Mouse (Mus musculus): ENCODE data around the gene Apod.
"Not testable (repeated sequence)": the region's sequence is repeated elsewhere in the genome, so short reads cannot be mapped to it uniquely, and the experiment has no call there.

Apod gene

DNA sequence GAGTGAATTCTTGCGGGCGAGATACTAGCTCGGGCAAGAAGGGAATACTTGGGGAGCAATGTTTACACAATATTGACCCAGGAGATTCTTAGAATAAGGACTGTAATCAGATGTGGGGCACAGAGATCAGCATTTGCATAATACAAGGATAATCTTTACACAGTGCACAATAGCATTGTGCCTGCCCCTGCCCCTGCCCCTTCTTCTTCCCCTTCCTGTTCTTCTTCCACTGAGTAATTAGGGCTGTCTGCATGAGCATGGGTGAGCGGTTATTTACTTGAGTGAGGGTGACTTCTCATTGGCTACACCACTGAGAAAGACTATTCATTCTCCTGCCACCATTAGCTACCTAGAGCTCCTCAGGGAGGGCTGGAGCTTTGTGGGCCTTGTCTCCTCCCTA, 6.9 kb upstream of the Apod start:
- DNase-seq (ENCODE audit: low spot score): no peak

DNA sequence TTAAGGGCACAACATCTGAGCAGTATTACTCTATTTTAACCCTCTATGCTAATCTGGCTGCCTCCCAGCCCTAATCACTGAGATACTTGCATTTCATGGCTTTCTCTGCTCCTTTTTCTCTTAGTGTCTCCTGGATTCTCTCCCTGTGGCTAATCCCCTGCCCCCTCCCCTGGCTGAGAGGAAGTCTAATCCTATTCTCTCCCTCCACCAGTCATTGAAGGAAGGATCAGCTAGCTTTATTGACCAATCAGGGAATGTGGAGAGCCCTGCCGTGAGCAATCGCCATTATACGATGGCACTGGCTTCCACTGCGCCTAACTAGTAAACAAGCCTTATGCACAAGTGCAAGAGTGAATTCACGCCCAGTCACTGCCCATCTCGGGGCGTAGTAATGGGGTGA, 6.3 kb upstream of the Apod start:
- no peak for DNase-seq (ENCODE audit: low spot score)

DNA sequence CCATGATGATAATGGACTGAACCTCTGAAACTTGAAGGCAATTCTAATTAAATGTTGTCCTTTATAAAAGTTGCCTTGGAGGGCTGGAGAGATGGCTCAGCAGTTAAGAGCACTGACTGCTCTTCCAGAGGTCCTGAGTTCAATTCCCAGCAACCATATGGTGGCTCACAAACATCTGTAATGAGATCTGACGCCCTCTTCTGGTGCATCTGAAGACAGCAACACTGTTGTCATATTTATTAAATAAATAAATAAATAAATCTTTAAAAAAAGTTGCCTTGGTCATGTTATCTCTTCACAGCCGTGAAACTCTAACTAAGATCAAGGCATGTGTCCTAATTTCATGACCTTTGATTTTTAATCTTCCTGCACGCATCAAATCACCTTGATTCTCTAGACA, 5.1 kb upstream of the Apod start:
- DNase-seq (ENCODE audit: low spot score): not testable (repeated sequence)

DNA sequence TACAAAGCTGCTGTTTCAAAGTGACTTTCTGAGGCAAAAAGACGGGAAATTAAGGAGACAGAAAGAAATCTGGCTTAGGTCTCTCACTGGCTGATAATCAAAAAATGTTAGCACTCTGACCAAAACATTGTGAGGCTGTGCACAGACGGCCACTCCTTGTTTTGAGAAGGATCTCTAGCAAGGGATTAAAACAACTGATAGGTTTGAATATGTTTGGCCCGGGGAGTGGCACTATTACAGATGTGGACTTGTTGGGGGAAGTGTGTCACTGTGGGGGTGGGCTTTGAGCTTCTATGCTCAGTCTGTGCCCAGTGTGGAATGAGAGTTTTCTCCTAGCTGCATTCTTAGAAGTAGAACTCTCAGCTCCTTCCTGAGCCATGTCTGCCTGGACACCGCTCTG, 4.7 kb upstream of the Apod start:
- no peak for DNase-seq (ENCODE audit: low spot score)

DNA sequence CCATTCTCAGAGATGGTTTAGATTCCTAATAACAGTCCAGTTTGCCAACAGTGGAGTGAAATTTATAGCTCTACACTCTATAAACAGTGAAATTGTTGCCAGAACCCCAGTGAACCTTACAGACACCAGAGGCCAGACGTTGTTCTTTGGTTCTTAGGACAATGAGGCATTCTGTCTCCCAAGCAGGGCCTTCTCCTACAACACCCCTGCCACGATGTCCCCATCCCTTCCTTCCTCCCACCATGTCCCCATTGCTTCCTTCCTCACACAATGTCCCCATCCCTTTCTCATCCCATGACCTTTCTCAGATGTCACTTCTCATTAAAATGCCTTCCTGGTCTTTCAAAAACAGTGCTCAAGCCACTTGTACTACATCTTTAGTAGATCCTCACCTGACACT, 3.8 kb upstream of the Apod start:
- no peak for DNase-seq (ENCODE audit: low spot score)

DNA sequence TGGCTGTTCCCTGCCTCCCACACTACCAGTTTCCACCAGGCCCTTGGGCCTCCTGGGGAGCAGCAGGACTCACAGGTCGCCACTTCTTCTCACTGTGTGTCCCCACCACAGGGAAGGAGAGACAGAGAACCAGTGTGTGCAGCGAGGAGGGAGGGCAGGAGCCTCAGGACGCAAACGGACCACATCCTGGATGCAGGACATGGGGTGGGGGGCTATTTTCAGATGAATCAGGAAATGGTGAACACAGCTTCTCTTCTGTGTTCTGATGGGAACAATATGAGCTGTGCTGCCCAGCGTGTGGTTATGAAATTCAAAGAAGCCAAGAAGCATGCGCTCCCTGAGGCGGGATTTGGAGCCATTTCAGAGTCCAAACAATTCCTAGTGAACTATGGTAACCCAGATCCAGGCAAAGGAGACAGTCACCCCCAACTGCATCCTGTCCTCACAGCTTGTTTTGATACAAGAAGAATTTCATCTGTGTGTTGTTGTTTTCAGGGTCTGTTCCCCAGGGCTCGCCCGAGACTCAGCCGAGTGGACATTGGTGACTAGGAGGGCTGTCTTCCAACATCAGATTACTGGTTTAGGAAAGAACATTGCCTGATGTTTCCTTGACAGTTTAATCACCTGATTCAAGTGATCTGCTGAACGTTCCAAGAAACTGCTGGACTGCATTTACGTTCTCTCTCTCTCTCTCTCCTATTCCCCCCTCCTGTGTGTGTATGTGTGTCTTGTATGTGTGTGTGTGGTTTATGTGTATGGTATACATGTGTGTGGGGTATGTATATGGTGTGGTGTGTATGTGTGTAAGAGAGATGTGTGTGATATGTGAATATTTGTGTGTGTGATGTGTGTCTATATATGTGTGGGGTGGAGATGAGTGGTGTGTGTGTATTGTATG, 1.9 kb upstream of the Apod start:
- DNase-seq (ENCODE audit: low spot score): not testable (repeated sequence)

DNA sequence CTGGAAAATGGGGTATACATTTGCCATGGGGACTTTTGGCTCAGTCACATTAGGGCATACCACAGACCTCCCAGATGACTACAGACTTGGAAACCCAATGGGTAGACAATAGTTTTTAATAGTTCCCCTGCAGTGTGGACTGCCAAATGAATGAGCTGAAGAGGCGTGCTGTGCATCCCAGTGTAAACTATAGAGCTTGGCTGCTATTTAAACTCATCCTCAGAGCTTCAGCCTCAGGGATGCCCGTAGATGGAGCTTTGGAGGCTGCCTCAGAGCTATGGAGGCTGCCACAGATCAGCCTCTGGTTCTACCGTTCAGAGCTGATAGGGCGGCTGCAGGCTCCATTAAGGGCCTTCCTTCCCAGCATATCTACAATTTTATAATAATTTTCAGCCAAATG, 686 bp upstream of the Apod start:
- no peak for DNase-seq (ENCODE audit: low spot score)

DNA sequence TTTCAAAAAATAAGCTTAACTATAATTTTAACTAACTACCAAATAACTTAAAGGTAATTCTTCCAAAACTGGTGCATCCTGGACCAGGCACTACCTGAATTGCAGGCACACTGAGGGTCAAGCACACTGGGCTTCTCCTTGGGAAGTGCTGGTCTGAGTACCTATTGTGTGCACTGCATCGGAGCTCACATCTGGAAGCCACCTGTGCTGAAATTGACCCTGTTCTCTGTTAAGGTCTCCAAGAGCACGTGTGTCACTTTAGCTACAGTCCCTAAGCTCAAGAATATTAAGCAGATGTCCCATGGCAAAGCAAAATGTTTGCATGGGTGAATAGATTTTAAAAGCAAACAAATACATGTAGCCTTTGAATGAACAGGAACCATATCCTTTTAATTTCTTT, 997 bp downstream of the Apod start:
- DNase-seq (ENCODE audit: low spot score): no peak

DNA sequence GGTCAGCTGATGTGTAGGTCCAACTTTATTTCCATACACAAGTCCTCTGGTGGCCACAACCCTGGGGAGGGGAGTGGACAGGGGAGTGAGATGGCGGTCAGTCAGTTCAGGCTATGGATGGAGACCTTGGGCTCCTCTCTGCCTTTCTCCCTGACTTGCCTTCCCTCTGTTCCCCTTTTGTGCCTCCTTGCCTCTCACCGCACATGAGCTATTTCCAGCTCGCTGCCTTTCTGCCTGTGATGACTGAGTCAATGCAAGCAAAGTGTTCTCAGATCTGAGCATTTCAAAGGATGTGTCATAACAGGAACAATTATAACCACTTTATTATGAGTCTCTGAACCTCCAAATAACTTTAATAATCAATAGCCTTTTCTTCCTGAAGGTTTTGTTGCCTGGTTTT, 2.3 kb downstream of the Apod start:
- no peak for DNase-seq (ENCODE audit: low spot score)

DNA sequence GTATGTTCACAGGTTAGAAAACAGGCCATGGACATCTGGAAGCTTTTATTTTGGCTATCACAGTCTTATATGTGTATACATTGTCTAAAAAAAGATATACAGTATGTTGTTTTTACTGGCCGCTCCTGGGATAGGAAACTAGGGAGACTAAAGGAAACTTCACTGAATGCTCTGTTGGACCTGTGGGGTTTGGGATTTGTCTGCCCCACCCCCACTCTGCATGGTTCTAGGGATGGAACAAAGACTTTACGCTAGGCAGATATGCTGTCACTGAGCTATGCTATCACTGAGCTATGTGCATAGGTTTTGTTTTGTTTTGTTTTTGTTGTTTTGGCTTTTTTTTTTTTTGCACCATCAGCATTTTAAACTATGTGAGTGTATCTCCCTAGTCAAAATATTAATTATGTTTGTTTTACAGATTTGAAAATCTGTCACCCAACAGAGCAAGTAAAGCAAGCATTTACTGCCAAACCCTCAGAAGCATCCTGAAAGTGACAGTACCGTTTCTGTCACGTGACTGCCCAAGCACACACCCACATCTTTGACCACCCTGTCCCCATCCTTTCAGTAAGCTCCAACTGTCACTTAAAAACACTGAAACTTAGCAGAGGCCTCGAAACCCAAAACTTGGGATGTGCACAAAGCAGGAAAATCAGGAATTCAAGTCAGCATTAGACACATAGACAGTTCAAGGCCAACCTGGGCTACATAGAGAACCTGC, 9.2 kb downstream of the Apod start:
- DNase-seq (ENCODE audit: low spot score): no peak

DNA sequence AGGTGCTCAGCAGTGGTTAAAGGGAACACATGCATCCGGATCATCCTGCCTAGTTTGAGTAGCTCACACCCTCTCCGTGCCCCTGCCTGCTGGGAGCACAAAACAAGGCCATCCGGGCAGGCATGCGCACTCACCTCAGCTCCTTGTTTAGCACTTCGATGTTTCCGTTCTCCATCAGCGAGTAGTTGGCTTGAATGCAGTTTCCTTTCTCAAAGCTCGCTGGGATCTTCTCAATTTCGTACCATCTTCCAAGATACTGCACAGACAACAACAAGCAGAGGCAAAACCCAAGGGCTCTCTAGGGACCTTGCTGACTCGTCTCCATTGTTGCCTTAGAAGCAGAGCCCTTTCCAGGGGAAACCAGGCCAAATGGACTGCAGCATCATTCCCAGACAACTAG, 11.3 kb downstream of the Apod start:
- no peak for DNase-seq (ENCODE audit: low spot score)

DNA sequence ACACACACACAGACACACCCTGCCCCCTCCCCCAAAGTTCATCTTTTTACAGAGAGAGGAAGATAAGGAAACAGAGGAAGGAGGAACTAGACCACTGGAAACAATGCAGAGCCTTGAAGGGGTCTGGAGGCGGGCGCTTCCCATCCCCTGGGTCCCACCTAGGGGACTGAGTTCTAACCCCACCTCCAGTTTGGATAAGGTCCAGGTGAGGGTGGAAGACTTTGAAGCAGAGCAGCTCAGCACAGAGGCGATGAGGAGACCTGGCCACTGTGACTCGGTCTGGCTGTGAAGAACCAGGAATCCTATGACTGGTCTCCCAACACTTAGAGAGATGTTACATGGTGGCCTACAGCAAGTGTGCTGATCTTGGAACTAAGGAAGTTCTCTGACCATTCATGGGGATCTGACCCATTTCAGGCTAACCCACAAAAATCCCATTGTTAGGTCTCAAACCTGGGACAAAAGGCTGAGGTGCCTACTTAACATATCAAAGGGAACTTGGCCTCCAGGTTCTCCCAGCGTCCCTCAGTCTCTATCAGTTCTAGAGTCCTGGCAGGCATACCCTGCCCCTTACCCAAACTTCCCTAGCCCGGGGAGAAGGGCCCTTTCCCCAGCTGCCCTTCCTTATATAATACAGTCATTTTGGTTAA, 13.6 kb downstream of the Apod start:
- no peak for DNase-seq (ENCODE audit: low spot score)

DNA sequence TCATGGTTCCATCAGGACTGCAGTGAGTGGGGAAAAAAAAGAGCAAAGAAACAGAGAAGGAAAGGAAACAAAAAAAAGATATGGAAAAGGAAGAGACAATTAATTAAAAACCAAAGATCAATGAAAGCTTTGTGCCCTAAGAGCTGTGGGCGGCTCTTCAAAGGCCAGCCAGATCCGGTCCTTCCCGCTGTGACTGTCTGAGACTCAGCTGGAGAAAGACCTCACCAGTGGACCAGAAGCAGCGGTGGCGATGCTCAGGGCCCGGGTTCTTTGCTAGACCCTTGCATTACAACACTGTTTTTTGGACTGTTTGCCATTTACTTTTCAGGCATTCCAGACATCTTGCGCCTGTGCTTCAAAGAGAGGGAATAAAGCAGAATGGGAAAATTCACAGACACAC, 14.1 kb downstream of the Apod start:
- DNase-seq (ENCODE audit: low spot score): no peak

DNA sequence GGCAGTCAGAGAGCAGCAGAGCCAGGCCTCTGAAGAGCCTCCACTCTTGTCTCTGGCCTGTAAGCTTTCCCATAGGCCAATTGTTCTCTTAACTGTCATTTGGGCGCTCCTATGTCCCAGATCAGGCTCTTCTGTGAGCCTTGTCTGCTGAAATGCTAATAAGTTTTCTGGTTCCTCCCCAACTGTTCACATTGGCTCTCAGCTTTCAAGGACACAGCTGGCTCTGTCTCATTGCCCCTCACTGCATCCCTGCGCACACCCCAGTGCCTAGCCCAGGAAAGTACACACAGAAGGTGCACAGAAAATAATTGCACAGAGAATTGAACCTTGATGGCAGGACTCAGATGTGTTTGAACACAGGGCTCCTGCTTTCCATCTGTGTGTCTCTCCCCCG, 14.7 kb downstream of the Apod start:
- no peak for DNase-seq (ENCODE audit: low spot score)

DNA sequence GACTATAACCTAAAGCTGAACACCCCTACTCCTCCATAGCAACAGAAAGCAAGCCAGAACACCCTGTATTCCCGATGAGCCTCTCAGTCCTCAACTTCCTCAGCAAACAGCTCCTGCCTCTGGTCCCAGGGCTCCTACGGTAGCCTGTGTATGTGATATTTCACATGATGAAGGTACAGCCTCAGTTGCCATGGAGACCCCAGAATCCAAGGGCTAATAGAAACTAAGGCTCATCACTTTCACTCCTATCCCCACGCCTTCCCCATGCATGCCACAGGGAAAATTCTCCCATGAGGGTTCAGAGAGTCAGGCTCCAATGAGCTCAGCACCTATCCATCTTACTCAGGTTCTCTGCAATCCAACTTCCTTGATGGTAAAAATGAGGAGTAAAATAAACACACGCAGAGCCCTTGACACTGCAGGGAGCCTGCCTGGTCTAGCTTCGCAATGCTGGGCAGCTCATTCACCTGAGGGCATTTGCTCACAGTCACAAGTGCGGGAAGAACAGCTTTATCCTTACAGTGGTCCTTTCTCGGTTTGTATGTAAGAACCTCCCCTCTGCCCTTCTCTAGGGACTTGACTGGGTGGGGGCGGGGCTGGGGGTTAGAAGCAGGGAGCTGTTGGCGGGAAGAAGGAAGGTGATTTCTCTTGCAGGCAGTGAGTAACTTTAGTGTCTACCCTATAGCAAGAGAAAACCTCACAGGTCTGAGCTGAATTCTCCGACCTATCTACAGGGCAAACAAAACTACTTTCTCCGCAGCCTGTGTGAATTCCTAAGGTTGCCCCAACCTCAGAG, 15.2 kb downstream of the Apod start:
- no peak for DNase-seq (ENCODE audit: low spot score)

DNA sequence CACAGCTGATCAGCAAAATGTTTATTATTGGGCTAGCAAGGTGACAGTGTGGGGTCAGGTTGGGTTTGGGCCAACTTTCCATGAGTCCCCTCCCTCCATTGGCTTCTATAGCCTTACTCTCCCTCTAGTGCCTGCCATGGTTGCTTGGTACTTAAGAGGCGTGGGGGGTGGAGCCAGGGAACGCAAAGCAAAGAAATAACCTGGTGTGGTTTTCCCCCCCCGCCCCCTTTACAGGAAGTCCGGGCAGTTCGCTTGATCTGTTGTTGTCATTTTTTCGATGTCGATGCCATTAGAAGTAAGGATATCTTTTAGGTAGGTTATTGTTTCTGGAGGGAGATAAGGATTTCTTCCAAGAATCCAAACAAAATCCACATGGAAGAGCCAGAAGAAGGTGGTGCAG, 17.5 kb downstream of the Apod start:
- no peak for DNase-seq (ENCODE audit: low spot score)

DNA sequence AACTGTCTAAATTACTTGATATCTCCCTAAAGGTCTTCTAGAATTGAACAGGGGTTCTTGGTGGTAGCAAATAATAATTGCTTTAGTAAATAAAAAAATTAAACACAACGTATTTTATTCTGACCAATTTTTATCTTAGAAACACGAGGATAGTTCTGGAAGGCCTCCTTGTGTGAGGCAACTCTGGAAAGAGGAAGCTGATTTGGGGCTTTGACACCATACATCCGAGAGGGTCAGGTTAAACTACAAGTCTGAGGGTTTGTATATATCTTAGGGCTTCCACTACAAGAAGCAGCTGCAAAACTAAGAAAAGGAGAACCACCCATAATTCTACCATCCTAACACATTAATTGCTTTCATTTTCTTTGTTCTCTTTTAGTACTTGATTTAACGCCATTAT, 20.8 kb downstream of the Apod start:
- DNase-seq (ENCODE audit: low spot score): no peak

DNA sequence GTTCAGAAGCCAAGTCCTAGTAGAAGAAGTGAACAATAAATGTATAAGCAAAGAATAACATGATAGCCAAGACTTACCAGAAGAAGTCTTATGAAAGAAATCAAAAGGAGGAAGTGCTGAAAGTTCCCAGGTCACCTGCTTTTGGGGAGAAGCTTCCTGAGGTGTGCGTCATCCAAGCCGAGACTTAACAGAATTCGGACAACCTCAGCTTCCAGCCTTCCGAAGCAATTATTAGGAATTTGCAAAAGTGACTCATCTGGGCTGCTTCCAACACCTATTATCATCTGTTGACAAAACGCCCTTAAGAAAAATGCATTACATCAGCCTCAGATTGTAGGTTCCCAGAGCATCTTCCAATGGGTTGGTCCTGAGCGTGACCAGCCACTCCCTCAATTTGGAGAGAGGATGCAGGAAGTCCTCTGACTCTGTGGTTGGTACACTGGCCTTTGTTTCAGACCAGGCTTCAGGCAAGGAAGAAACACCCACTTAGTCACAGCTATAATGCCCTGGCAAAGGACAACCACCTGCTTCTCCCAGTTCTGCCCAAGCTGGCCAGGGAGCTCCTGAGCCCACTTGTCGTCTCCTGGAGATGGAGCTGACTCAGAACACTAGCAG, 23.8 kb downstream of the Apod start:
- DNase-seq (ENCODE audit: low spot score): peak; percentile 34

DNA sequence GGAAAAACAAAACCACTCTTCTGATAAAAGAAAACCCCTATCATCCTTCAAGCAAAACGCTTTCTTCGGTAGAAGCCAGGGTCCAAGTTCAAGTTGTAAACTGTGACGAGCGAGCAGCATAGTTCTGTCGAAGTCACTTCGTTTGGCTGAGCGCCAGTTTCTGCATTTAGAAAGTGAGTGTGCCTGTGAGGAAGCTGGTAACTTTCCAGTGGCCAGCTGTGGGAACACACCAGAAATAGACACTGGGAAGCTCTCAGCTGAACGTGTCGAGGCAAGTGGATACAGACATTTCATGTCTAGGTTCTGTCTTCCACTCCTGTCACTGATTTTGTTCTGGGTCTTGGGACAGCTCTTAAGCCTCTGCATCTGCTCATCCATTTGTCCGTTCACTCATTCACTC, 24.3 kb downstream of the Apod start:
- peak; percentile 60 for DNase-seq (ENCODE audit: low spot score)

DNA sequence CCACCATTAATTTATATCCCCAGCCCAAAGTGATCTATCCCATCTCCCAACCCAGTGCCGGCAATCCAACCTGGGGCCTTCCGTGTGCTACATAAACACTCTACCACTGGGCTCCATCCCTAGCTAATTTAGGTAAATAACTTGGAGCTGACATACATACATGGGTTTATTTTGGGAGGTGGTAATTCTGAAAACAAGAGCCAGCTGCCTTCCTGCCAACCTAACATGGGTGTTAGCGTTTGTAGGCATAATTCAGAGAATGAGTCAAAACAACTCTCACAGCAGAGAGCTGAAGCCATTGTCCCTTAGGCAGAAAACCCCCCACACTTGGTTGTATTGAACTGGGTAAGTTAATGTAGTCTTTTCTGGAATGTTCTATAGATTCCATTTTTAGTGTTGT, 26.9 kb downstream of the Apod start:
- DNase-seq (ENCODE audit: low spot score): no peak

DNA sequence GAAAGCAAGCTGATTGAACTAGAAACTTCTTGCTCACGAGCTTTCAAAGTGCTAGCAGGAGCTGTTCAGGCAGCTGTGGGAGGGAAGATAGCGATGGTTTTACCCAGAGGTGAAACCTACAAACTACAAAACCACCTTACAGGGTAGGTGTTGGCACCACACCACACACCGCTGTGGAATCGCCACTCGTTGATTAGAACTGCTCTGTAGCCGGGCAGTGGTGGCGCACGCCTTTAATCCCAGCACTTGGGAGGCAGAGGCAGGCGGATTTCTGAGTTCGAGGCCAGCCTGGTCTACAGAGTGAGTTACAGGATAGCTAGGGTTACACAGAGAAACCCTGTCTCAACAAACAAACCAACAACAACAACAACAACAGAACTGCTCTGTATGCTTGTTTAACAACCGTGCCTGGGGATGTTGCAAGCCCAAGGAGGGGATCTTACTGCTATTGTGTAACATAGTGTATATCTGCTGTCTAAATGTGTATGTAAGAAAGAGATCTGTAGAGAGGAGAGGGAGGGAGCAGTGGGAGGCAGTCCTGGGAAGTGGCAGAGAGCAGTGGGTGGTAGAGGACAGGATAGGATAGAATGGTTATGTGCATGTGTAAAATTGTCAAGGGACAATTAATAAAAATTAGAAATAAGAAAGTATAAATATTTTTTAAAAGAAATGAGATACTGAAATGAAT, 27.7 kb downstream of the Apod start:
- no peak for DNase-seq (ENCODE audit: low spot score)

Measured in urinary bladder, postnatal 25 days (tissue).